Mouse (Mus musculus) heart, adult 2 months (tissue): Measurements from ENCODE around the gene 3425401B19Rik. TPM values are rescaled to one million over a fixed set of nuclear protein-coding genes. Genes with fewer than 3 reads are reported as not detected.

Experiments
- DNase-seq, 2 experiments: peaks; one replicate each; pipeline ENCODE4 v3.0.0; 2021
- H3K27ac ChIP-seq: fragments of 200-600 bp; 2 replicates; pipeline ENCODE4 v1.8.1; 2022
- H3K27me3 ChIP-seq: fragments of 200-500 bp; 2 replicates; pipeline ENCODE4 v1.6.1; 2012; ENCODE audit warnings: mild to moderate bottlenecking, low read length, inconsistent platforms, mixed read lengths; ENCODE audit not compliant: control insufficient read depth, insufficient read depth
- H3K36me3 ChIP-seq: fragments of 200-500 bp; 2 replicates; pipeline ENCODE4 v1.6.1; 2012; ENCODE audit warnings: low read length, inconsistent platforms; ENCODE audit not compliant: control insufficient read depth, insufficient read depth
- H3K4me1 ChIP-seq: fragments of 200-500 bp; 2 replicates; pipeline ENCODE4 v1.6.1; 2011; ENCODE audit warnings: low read length; ENCODE audit not compliant: control insufficient read depth, insufficient read depth
- H3K4me3 ChIP-seq: fragments of 200-600 bp; 2 replicates; pipeline ENCODE4 v1.8.1; 2022
- H3K79me2 ChIP-seq: fragments of 200-500 bp; replicated peaks from 2 replicates; pipeline ENCODE4 v1.6.1; 2012; ENCODE audit warnings: mild to moderate bottlenecking, inconsistent platforms, low read length, moderate library complexity, mixed read lengths; ENCODE audit not compliant: control insufficient read depth, insufficient read depth
- H3K9ac ChIP-seq: fragments of 200-500 bp; 2 replicates; pipeline ENCODE4 v1.6.1; 2012; ENCODE audit warnings: low read depth, mild to moderate bottlenecking, control low read depth, inconsistent platforms, low read length, mixed read lengths
- CTCF ChIP-seq: fragments of 200-600 bp; IDR thresholded peaks from 2 replicates; pipeline ENCODE4 v1.8.1; 2022; ENCODE audit warnings: antibody characterized with exemption, mild to moderate bottlenecking, moderate library complexity
- EP300 ChIP-seq: fragments of 200-500 bp; IDR thresholded peaks from 2 replicates; pipeline ENCODE4 v1.6.1; 2011; ENCODE audit warnings: low read depth, low read length, control low read depth; ENCODE audit not compliant: insufficient read depth
- POLR2A ChIP-seq: fragments of 200-500 bp; IDR thresholded peaks from 2 replicates; pipeline ENCODE4 v1.6.1; 2011; ENCODE audit warnings: mild to moderate bottlenecking, low read depth, low read length, control low read depth; ENCODE audit not compliant: insufficient read depth
- WGBS: fragments of 180-500 bp; shearing (Covaris S2); methylation state at CpG from one replicate; pipeline ENCODE4 v1.1.7; 2018; 5-methylcytosine and 5-hydroxymethylcytosine counted together
- intact Hi-C: fragments of 180-260 bp; cut with DNase I; formaldehyde crosslinking; loops from one replicate; pipeline ENCODE4 v1.15.1; 2025
- polyA plus RNA-seq: library from polyadenylated mRNA; depleted of rRNA; stranded (reverse); fragments of >200 nt; gene quantifications from 2 replicates; pipeline ENCODE4 v1.2.3, GENCODE M21; 2012
- total RNA-seq, 2 experiments: library from RNA; stranded (reverse); gene quantifications; 2 replicates each; pipeline ENCODE4 v1.2.3; 2021

The 3425401B19Rik gene
- total and polyA plus RNA-seq, 3 experiments: 36.3 to 136 (median 87.3) TPM

DNA sequence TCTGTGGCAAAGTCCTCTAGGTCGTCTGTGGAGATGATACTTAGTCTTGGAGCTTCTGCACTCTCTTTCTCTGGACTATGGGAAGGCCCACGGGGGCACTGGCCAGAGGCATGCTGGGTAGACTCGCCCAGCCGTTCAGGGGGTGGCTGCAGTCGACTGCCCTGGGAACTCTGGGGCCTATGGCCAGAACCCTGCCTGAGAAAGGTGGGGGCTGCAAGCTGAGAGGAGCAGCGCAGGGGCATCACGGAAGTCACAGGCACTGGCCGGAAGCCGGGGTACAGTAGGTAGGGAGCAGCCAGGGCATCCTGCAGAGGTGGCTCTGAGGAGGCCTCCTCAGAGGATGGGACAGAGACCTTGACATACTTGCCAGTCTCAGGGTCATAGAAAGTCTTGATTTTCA lies 25.3 kb downstream of the 3425401B19Rik start:
- TF ChIP-seq CTCF (no peak), POLR2A (no peak), EP300 (no peak)

DNA sequence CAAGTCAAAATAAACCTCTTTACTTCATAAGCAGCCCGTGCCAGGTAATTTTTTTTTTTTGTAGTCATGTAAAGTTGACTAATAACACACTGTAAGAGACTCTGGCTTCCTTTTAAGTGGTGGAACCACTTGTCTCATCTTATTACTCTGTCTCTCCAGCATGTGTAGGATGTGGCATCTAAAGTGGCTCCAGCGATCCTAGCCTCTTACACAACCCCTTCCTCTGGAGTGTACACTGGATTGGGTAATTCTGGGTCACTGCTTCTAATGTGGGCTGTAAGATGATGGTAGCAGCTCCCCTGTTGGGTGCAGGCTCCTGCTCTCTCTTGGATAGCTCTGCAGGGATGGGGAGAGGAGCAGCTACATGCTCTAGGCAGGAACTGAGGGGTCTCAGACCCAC lies 46.6 kb downstream of the 3425401B19Rik start:
- intact Hi-C loops: no loop called here
- H3K4me1 ChIP-seq: no peaks in the 10 kb centered on the region
- H3K27ac ChIP-seq: no peak overlapping the region
- DNase-seq: no peak
- no peaks in the 10 kb centered on the region for H3K27me3 ChIP-seq
- H3K4me3 ChIP-seq: no peak overlapping the region
- H3K9ac ChIP-seq: no peak overlapping the region
- WGBS: 88% methylated on average over 2 of the region's 2 CpGs
- no peaks in the 10 kb centered on the region for H3K79me2 ChIP-seq
- H3K36me3 ChIP-seq: no peaks in the 10 kb centered on the region
- TF ChIP-seq CTCF (no peak), EP300 (no peak), POLR2A (no peak)

More for the DNA sequence above, 25.3 kb downstream of the 3425401B19Rik start:
- no peak overlapping the region for H3K9ac ChIP-seq
- H3K4me3 ChIP-seq: no peak overlapping the region
- no peaks in the 10 kb centered on the region for H3K4me1 ChIP-seq
- H3K36me3 ChIP-seq: no peaks in the 10 kb centered on the region
- no peak overlapping the region for H3K27ac ChIP-seq
- no peaks in the 10 kb centered on the region for H3K79me2 ChIP-seq
- intact Hi-C loops: no loop called here
- 83% methylated on average over 9 of the region's 9 CpGs for WGBS
- H3K27me3 ChIP-seq: no peaks in the 10 kb centered on the region
- DNase-seq: no peak

DNA sequence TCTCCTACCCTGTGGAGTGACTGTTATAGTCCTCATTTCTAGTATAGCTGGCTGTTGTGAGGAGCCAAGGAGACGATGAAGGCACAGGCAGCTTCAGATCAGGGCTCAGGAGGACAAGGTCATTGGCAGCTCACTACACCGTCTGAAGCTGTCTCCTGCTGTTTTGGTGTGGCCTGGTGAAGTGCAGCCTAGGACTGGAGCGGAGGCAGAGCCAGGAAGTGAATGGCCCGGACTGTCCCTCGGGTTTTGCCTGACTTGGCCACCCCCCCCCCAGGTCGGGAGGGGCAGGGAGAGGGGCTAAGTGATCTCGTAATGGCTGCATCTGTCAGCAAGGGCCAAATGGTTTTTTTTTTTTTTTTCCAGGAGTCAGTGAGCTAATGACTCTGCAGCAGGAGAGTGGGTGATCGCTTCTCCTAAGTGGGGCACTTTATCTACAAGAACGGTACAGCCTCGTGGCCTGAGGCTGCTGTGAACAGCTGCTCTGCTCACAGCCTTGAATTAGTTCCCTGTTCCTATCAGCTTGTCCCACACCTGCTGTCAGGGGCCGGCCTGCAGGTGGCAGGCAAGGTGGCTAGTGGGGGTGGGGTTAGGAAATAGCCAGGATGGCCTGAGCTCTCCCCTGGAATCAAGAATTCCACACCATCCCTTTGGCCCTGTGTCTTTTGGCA lies 50.9 kb downstream of the 3425401B19Rik start:
- no peak overlapping the region for H3K27ac ChIP-seq
- H3K4me3 ChIP-seq: no peak overlapping the region
- DNase-seq: no peak
- H3K79me2 ChIP-seq: no peaks in the 10 kb centered on the region
- WGBS: 18% methylated on average over 11 of the region's 11 CpGs
- intact Hi-C loops: no loop called here
- no peaks in the 10 kb centered on the region for H3K27me3 ChIP-seq
- no peaks in the 10 kb centered on the region for H3K4me1 ChIP-seq
- TF ChIP-seq CTCF (no peak), EP300 (no peak), POLR2A (no peak)
- H3K9ac ChIP-seq: no peak overlapping the region
- H3K36me3 ChIP-seq: no peaks in the 10 kb centered on the region

DNA sequence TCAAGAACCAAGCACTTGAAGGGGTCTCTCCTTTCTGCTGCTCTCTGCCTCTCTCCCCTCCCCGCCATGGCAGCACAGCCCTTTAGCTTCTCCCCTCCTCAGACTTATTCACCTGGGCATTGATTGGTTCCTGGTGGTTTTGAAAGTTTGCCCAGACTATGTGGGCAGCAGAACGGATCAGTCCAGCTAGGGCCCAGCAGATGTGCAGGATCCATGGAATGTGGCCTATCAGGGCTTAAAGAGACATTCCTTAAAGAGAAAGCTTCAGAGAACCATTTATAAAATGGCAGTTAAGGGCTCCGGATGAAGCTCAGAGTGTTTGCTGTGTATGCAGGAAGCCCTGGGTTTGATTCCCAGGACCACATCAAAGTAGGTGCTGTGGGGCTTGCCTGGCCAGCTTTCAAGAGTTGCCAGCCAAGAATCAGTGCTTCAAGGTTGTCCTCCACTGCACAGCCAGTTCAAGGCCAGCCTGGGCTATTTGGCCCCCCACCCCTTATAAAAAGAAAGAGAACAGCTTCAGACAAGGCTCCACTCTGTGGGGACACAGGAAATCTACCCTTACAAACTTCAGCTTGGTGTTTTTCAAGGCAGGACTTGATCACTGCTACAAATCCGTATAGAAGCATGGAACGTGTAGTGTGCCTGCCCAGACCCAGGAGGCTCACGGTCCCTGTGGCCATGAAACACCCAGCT lies 52.0 kb downstream of the 3425401B19Rik start:
- Histone ChIP-seq H3K9ac (no peak overlapping the region), H3K79me2 (no peaks in the 10 kb centered on the region), H3K27ac (no peak overlapping the region), H3K4me3 (no peak overlapping the region), H3K4me1 (no peaks in the 10 kb centered on the region), H3K27me3 (no peaks in the 10 kb centered on the region), H3K36me3 (no peaks in the 10 kb centered on the region)
- intact Hi-C loops: no loop called here
- no peak for TF ChIP-seq EP300
- TF ChIP-seq POLR2A: no peak
- TF ChIP-seq CTCF: no peak
- 75% methylated on average over 6 of the region's 6 CpGs for WGBS
- DNase-seq: no peak

DNA sequence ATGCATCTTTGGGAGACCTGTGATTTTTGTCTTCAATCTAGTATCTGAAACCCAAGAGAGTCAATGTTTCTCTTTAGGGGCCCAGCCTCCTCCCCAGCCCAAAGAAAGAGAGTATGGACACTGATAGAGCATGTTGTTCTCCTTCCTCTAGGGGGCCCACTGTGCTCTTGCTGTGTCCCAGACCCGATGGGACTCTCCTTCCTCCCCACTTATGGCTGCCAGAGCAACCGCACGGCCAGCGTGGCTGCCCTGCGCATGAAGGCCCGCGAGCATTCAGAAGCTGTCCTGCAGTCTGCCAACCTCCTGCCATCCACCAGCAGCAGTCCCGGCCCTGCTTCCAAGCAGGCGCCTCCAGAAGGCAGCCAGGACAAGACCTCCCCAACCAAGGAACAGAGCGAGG lies 56.5 kb downstream of the 3425401B19Rik start:
- H3K27me3 ChIP-seq: no peaks in the 10 kb centered on the region
- intact Hi-C loops: no loop called here
- no peaks in the 10 kb centered on the region for H3K4me1 ChIP-seq
- no peak overlapping the region for H3K9ac ChIP-seq
- H3K79me2 ChIP-seq: no peaks in the 10 kb centered on the region
- H3K27ac ChIP-seq: no peak overlapping the region
- WGBS: 34% methylated on average over 10 of the region's 10 CpGs
- no peaks in the 10 kb centered on the region for H3K36me3 ChIP-seq
- TF ChIP-seq CTCF: peak; percentile 50
- TF ChIP-seq EP300: no peak
- peak in 1 of 2 experiments; percentile 8 for DNase-seq
- H3K4me3 ChIP-seq: no peak overlapping the region

DNA sequence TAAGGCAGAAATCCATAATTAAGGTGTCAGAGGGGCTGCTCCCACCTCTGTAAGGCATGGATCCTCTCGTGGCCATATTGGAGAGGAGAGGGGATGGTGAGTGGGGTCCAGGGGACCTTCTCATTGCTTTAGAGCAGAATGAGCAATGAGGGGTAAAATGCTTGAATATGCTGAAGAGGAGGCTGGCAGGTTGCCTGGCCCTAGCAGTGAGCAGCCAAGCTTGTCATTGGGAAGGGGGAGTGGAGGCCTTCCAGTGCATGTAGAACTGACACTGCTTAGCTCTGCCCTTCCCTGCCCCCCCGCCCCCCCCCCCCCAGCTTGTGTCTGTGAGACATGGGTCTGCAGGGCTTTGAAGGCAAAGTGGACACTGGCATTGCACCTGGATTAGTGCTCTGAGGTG lies 57.8 kb downstream of the 3425401B19Rik start:
- WGBS: 53% methylated on average over 2 of the region's 2 CpGs

More for the DNA sequence above, 57.8 kb downstream of the 3425401B19Rik start:
- no peaks in the 10 kb centered on the region for H3K27me3 ChIP-seq
- no peaks in the 10 kb centered on the region for H3K4me1 ChIP-seq
- intact Hi-C loops: no loop called here
- TF ChIP-seq CTCF (no peak), POLR2A (no peak), EP300 (no peak)
- no peaks in the 10 kb centered on the region for H3K36me3 ChIP-seq
- H3K27ac ChIP-seq: no peak overlapping the region
- no peak for DNase-seq
- no peak overlapping the region for H3K4me3 ChIP-seq
- no peaks in the 10 kb centered on the region for H3K79me2 ChIP-seq
- no peak overlapping the region for H3K9ac ChIP-seq
